Mouse (Mus musculus) brain, embryonic 14.5 days (tissue): ENCODE results near the gene Klb. TPM values are rescaled to one million over a fixed set of nuclear protein-coding genes. Genes with fewer than 3 reads are reported as not detected.

Experiments
- DNase-seq: peaks from one replicate; pipeline ENCODE4 v3.0.0-alpha.2; 2011; ENCODE audit warnings: low read depth
- CTCF ChIP-seq: fragments of 200-500 bp; IDR thresholded peaks from 2 replicates; pipeline ENCODE4 v1.5.1; 2012; ENCODE audit warnings: inconsistent platforms, mild to moderate bottlenecking, moderate library complexity, borderline replicate concordance; ENCODE audit not compliant: insufficient read depth, insufficient read length; ENCODE audit errors: extremely low read depth
- POLR2A ChIP-seq: fragments of 200-500 bp; IDR thresholded peaks from 2 replicates; pipeline ENCODE4 v1.6.1; 2012; ENCODE audit warnings: mild to moderate bottlenecking, inconsistent platforms, borderline replicate concordance; ENCODE audit not compliant: poor library complexity, insufficient read depth, insufficient read length, severe bottlenecking; ENCODE audit errors: extremely low read depth
- polyA plus RNA-seq: library from polyadenylated mRNA; depleted of rRNA; stranded (reverse); fragments of >200 nt; gene quantifications from 2 replicates; pipeline ENCODE4 v1.2.3, GENCODE M21; 2012; rRNA removed

Gene Klb
- polyA plus RNA-seq, 1 experiment: 0.14 TPM

DNA sequence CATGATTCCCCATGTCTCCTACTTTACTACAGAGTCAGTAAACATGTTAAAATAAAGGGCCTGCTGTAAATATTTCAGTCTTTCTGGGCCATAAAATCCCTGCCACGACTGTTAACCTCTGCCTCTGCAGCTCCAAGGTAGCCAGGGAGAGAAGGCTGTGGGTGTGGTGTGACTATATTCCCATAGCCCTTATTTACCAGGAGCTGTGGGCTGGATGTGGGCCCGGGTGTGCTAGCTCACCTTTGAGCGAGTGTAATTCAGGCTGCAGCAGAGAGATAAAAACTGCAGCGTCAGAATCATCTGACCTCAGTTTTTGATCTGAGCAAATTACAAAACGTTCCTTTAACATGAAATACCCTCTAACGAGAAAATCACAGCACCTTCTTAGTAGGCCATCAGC, 72.7 kb downstream of the Klb start:
- DNase-seq: no peak
- TF ChIP-seq CTCF (no peak), POLR2A (no peak)

DNA sequence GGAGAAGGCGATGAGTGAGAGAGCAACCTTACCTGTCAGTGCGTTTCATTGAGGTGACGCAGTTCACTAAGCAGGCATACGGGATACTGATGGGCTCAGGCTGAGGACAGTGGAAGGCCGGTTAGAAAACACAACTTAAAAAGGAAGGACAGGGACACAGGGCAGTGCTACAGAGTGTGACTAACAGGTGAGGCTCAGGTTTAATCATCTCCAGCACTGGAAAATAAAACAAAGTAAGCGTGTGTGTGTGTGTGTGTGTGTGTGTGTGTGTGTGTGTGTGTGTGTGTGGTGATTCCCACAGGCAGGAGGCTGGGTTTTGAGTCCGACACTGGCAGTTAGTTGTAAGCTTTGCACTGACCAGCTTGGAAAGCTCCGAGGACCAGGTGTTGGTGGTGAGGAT, 74.7 kb downstream of the Klb start:
- no peak for DNase-seq
- TF ChIP-seq CTCF (no peak), POLR2A (no peak)

DNA sequence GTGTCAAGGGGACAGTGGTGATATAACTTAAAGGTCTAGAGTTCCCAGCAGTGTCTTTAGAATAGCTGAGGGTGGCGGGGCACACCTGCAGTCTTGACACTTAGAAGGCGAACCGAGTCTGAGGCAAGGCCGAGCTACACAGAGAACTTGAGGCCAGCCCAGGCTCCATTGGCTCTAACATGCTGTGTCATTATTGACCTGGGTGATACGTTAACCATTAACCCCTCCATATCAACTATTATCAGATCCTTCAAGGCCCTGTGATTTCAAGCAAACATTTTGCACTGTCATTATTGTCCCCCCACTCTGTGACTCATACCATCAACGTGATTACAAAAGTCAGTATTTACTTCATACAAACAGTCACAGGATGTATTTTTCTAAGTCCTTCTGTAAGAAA, 76.1 kb downstream of the Klb start:
- DNase-seq: no peak
- TF ChIP-seq CTCF (no peak), POLR2A (no peak)

GRCm38 (mm10) chr5:65425251-65425650, 77.1 kb downstream of the Klb start:
- TF ChIP-seq CTCF (no peak), POLR2A (no peak)
- DNase-seq: no peak

DNA sequence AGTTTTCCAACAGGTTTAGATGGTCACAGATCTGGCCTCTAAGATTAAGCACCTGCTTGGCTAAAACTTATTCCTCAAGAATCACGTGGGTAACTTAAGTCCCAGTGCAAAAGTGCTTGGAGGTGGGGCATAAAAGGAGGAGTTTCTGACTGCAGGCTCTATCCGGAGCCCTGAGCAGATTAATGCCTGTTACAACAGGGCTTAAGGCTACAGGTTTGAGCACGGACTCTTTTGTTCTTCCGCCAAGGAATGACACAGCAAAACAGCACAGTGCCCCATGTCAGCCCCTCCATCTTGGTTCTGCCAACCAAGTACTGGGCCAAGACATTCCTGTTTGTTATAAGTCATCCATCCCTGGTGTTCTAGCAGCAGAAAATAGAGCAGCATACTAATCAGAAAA, 80.2 kb downstream of the Klb start:
- TF ChIP-seq CTCF: no peak
- TF ChIP-seq POLR2A: no peak
- no peak for DNase-seq

- no peak for DNase-seq
- TF ChIP-seq POLR2A (no peak), CTCF (no peak)
Observed at GRCm38 (mm10) chr5:65429441-65429840, 81.3 kb downstream of the Klb start.

Other genes with a start within 250 kb of the Klb start
- 49.5 and 54.6 TPM in 2 replicates for gene Klhl5, start 240.8 kb upstream of the Klb start, polyA plus RNA-seq
- gene Wdr19, start 148.6 kb upstream of the Klb start, polyA plus RNA-seq: 14.7 and 16.7 TPM in 2 replicates
- 20.1 and 21.0 TPM in 2 replicates for gene Rfc1, start 12.6 kb upstream of the Klb start, polyA plus RNA-seq
- gene Rpl9, start 43.1 kb downstream of the Klb start, polyA plus RNA-seq: 765 and 780 TPM in 2 replicates
- gene Lias, start 43.2 kb downstream of the Klb start, polyA plus RNA-seq: 33.3 and 35.3 TPM in 2 replicates
- 39.2 and 40.0 TPM in 2 replicates for gene Ugdh, start 87.6 kb downstream of the Klb start, polyA plus RNA-seq
- gene Gm43552, start 144.5 kb downstream of the Klb start, polyA plus RNA-seq: not detected in 2 replicates
- gene Smim14, start 188.9 kb downstream of the Klb start, polyA plus RNA-seq: 118 and 119 TPM in 2 replicates
- 88.9 and 105 TPM in 2 replicates for gene Ube2k, start 188.9 kb downstream of the Klb start, polyA plus RNA-seq